Mouse (Mus musculus) right cerebral cortex, postnatal 14 days (tissue): ENCODE results near the gene B830017H08Rik.

Experiments
- DNase-seq: peaks from one replicate; pipeline ENCODE4 v3.0.0; 2022

The B830017H08Rik gene

DNA sequence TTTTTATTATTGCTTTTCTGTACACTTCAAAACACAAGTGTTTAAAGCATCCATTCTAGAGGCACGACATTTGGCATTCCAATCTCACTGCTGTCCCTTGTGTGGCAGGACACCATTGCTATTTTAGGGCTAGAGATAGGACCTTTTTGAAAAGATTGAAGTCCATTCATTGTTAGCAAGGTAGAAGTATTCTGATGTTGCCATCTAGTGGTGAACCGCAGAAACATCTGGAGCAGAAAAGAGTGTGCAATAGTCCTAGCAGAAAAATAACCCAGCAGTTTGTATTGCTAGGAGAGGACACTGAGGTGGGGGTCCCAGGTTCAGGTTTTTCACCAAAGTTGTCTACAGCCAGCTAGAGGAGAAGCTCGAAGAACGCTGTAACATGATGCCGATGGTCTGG lies 20.8 kb upstream of the B830017H08Rik start:
- no peak for DNase-seq

DNA sequence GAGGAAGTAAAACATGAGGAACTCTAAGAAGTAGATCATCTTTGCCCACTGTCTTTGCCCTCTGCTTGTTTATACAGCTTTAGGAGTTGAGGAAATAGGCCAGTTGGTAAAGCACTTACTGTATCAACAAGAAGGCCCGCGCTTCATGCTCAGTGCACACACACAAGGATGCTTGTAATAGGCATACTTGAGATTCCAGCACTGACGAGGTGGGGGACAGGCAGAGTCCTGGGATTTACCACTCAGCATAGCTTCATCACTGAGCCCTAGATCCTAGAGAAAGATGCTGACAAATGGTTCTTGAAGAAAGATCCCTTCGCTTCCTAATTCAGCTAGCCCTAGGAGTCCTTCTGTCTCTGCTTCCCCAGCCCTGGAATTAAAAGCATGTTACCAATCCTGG lies 19.7 kb upstream of the B830017H08Rik start:
- DNase-seq: no peak

GRCm38 (mm10) chr16:17815411-17816402 lies 17.2 kb upstream of the B830017H08Rik start:
- peak; percentile 59 for DNase-seq

- no peak for DNase-seq
These were observed 16.4 kb upstream of the B830017H08Rik start for GRCm38 (mm10) chr16:17816528-17816927.

- no peak for DNase-seq
These were observed 6.4 kb upstream of the B830017H08Rik start for GRCm38 (mm10) chr16:17826500-17826899.

GRCm38 (mm10) chr16:17828229-17828628 lies 4.7 kb upstream of the B830017H08Rik start:
- DNase-seq: no peak

- no peak for DNase-seq
These were observed 4.1 kb upstream of the B830017H08Rik start for GRCm38 (mm10) chr16:17828867-17829266.

DNA sequence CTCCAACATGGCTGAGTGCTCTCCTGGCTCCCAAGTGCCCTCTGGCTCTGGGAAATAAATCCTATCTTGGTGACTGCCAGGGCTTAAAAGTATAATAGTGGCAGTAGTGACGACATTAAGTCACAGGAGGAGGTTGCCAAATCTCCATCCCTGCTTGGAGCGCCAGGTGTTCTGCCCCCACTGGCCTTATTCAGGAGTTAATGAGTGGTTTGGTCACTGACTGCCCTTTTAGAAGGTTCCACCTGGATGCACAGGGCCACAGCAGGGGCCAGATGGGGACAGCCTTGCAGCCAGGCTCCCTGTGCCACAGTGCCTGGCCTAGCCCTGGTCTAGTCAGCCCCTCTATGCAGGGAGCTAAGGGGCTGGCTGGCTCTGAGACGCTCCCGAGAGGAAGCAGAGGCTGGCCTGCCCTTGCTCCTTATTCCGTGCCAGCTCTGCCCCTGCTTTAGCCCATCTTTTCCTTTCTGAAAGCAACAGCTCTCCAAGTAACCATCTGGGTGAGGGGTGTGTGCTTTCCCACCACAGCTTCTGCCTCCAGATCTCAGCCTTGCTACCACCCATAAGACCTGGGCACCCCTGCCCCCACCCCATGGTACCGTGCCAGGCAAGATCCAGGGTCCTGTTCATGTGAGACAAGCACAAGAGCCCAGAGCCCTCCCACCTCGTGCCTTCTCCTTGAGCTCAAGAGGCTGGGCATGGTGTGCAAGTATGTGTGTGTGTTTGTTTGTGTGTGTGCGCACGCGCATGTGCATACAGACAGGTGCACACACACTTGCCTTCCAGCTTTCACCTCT lies 2.3 kb upstream of the B830017H08Rik start:
- DNase-seq: no peak

GRCm38 (mm10) chr16:17831781-17832180 lies 1.1 kb upstream of the B830017H08Rik start:
- DNase-seq: no peak

DNA sequence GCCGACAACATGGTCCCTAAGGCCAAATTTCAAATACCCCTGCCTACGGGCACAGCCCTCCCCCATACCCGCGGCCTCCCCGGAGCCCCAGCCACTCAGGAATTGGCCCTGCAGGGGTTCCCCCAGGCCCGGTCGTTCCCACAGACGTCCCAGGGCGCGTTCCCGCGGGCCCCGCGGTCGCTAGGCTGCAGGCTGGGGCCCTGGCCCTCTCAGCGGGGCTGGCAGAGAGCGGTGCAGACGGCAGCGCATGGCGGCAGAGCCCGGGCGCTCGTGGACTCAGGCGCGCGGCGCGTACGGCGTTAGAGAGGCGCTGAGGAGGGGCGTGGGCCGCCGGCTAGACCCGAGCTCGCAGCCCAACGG lies 380 bp downstream of the B830017H08Rik start:
- no peak for DNase-seq

DNA sequence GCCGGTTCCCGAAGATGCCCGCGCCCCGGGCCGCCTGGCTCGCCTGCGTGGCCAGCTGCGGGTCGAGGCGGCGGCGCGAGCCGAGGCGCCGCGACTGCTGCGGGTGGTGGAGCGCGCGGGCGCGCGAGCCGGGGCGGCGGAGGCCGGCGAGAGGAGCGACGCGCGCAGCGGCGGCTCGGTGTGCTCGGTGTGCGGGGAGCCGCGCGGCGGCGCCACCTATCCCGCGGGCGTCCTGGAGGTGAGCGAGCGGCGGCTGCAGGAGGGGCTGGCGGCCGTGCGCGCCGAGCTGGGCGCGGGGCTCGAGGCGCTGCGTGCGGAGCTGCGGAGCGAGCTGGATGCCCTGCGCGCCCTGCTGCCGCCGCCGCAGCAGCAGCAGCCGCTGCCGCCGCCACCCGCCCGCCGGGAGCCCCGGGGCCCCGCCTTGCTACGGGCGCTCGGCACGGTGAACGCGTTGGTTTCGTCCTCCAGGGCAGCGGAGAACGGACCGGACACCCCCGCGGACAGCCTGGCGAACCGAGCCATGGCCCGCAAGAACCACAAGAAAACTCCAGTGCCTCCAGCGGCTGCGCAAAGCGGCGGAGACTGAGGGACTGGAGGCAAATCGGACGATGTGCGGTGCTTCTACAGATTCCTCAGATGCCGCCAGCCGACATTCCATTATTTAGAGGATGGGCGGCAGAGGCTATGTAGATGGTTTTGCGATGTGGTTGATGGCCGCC lies 919 bp downstream of the B830017H08Rik start:
- peak; percentile 57 for DNase-seq

- DNase-seq: no peak
These were observed 1.6 kb downstream of the B830017H08Rik start for GRCm38 (mm10) chr16:17834543-17834942.

- DNase-seq: no peak
These were observed 2.6 kb downstream of the B830017H08Rik start for GRCm38 (mm10) chr16:17835481-17835880.

- DNase-seq: no peak
These were observed 5.1 kb downstream of the B830017H08Rik start, which contains the start of gene Car15 for GRCm38 (mm10) chr16:17838051-17838450. TSS of gene Car15 (minus strand) at chr16:17838364.

- no peak for DNase-seq
These were observed 7.1 kb downstream of the B830017H08Rik start for GRCm38 (mm10) chr16:17839976-17840375.

DNA sequence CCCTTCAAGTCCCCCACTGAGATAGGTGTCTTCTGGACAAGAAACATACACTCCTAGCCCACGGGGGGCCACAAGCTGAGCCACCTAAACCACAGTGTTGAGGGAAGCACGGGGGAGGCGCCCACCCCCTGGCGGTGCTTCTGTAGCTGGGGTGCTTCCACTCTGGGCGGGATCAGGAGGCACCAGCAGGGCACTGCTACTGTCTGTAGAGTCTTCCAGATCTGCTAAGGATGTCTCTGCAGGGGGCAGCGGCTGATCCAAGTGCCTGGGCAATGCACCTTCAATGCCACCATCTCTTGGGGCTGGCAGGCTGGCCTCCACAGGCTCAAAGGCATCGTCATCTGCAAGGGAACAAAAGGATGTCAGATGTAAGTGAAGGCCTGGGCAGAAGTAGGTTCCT lies 9.5 kb downstream of the B830017H08Rik start:
- DNase-seq: no peak

GRCm38 (mm10) chr16:17843701-17844365 lies 10.9 kb downstream of the B830017H08Rik start:
- DNase-seq: no peak

DNA sequence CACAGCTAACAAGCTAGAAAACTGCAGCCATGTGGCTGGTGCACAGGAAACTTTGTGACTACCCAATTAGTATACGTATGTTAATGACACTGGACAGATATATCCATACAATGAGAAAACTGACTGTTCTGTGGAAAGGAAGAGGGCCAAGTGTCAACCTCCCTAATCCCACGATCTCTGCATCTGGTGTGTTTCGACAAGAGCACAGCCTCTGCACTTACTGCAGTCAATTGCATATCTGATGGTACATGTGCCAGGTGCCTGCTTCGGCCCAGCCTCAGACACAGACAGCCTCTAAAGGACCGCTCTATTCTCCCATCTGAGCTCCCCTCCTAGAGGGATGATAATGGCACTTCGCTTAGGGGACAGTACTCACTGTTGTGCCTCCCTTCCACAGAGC lies 15.5 kb downstream of the B830017H08Rik start:
- no peak for DNase-seq

DNA sequence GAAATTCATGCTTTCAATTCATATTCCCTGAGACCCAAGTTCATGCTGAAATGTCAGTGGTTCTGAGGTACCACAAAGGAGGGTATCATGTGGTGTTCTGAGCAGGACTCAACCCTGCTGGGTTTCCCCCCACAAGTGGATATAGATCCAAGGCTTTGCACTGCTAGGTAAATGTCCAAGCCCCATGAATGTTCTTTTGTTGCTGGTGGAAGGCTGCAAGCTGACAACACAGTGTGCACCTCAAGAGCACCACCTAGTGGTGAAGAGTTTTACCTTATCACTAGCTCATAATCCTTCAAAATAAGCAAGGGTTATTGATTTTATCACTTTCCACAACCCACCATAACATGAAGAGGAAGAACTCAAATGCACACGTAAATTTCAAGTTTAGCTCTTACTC lies 16.0 kb downstream of the B830017H08Rik start:
- peak; percentile 40 for DNase-seq

DNA sequence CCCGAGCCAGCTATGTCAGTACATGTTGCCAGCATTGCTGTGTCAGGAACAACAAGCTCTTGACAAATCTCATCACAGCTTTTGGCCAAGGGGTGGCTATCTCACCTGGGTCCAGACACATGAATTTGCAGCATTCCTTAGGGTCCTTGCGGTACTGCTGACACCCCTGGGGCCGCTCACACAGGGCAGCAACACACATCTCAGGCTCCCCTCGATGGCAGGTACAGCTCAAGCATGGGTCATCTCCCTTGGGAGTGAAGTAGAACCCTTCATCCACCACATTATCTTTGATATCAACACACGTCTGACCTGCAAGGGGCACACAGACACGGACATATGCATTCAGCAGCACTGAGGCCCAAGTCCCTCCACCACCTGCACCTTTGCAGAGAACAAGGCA lies 16.6 kb downstream of the B830017H08Rik start:
- no peak for DNase-seq

- DNase-seq: no peak
These were observed 18.4 kb downstream of the B830017H08Rik start for GRCm38 (mm10) chr16:17851331-17851730.

- no peak for DNase-seq
These were observed 18.9 kb downstream of the B830017H08Rik start for GRCm38 (mm10) chr16:17851860-17852259.
